Mouse (Mus musculus): Measurements from ENCODE around the gene Dpf3. TPM values are rescaled to one million over a fixed set of nuclear protein-coding genes. Genes with fewer than 3 reads are reported as not detected.

The Dpf3 gene
- polyA plus RNA-seq, 1 experiment = 26.0 TPM

DNA sequence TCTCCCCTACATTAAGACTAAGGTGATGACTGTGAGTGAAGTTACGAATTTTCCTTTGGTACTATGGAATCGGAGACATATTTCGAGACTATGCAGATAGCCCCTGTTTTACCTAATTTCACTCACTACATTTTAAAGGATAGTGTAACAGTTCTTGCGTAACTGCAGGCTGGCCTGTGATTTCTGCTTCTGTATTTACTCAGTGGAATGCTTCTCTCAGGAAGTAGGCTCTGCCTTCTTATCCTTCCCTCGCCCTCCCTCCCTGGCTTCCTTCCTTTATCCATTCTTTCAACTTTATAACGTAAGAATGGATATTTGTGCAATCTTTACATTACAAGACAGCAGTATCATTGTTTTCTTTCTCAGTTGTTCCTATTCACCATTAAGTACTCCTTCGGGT is 266.6 kb downstream of the Dpf3 start:
- Histone ChIP-seq H3K4me3 (ENCODE audit: control insufficient read depth, low read depth, low read length) (no peak overlapping the region), H3K4me1 (ENCODE audit: control insufficient read depth, insufficient read depth, low read length) (no peaks in the 10 kb centered on the region), H3K27me3 (ENCODE audit: control insufficient read depth, insufficient read depth, low read length) (no peaks in the 10 kb centered on the region), H3K36me3 (ENCODE audit: control insufficient read depth, insufficient read depth, low read length) (no peaks in the 10 kb centered on the region), H3K27ac (ENCODE audit: control insufficient read depth, insufficient read depth, low read depth, low read length) (no peak overlapping the region)
- no peak for TF ChIP-seq POLR2A (IDR thresholded peaks at IDR 0.05; ENCODE audit: control insufficient read depth, low read depth, low read length)
- TF ChIP-seq CTCF (IDR thresholded peaks at IDR 0.05; ENCODE audit: control insufficient read depth, insufficient read depth, insufficient replicate concordance, low read depth, low read length) = no peak

GRCm38 (mm10) chr12:83213879-83214341 is 273.6 kb downstream of the Dpf3 start:
- Histone ChIP-seq H3K4me3 (ENCODE audit: control insufficient read depth, low read depth, low read length) (no peak overlapping the region), H3K27ac (ENCODE audit: control insufficient read depth, insufficient read depth, low read depth, low read length) (no peak overlapping the region), H3K27me3 (ENCODE audit: control insufficient read depth, insufficient read depth, low read length) (no peaks in the 10 kb centered on the region), H3K36me3 (ENCODE audit: control insufficient read depth, insufficient read depth, low read length) (no peaks in the 10 kb centered on the region), H3K4me1 (ENCODE audit: control insufficient read depth, insufficient read depth, low read length) (no peaks in the 10 kb centered on the region; the same call in 1 of the 2 replicates)
- TF ChIP-seq CTCF (IDR thresholded peaks at IDR 0.05; ENCODE audit: control insufficient read depth, insufficient read depth, insufficient replicate concordance, low read depth, low read length) (no peak), POLR2A (IDR thresholded peaks at IDR 0.05; ENCODE audit: control insufficient read depth, low read depth, low read length) (no peak)

- Histone ChIP-seq H3K4me1 (ENCODE audit: control insufficient read depth, insufficient read depth, low read length) (no peaks in the 10 kb centered on the region; the same call in 1 of the 2 replicates), H3K27ac (ENCODE audit: control insufficient read depth, insufficient read depth, low read depth, low read length) (no peak overlapping the region), H3K36me3 (ENCODE audit: control insufficient read depth, insufficient read depth, low read length) (no peaks in the 10 kb centered on the region), H3K4me3 (ENCODE audit: control insufficient read depth, low read depth, low read length) (no peak overlapping the region), H3K27me3 (ENCODE audit: control insufficient read depth, insufficient read depth, low read length) (no peaks in the 10 kb centered on the region)
- no peak for TF ChIP-seq CTCF (IDR thresholded peaks at IDR 0.05; ENCODE audit: control insufficient read depth, insufficient read depth, insufficient replicate concordance, low read depth, low read length)
- TF ChIP-seq POLR2A (IDR thresholded peaks at IDR 0.05; ENCODE audit: control insufficient read depth, low read depth, low read length) = no peak
These were observed 275.5 kb downstream of the Dpf3 start for GRCm38 (mm10) chr12:83211976-83212375.

GRCm38 (mm10) chr12:83211146-83211822 is 276.2 kb downstream of the Dpf3 start:
- no peak for TF ChIP-seq POLR2A (IDR thresholded peaks at IDR 0.05; ENCODE audit: control insufficient read depth, low read depth, low read length)
- no peak for TF ChIP-seq CTCF (IDR thresholded peaks at IDR 0.05; ENCODE audit: control insufficient read depth, insufficient read depth, insufficient replicate concordance, low read depth, low read length)
- Histone ChIP-seq H3K27ac (ENCODE audit: control insufficient read depth, insufficient read depth, low read depth, low read length) (no peak overlapping the region), H3K36me3 (ENCODE audit: control insufficient read depth, insufficient read depth, low read length) (no peaks in the 10 kb centered on the region), H3K4me1 (ENCODE audit: control insufficient read depth, insufficient read depth, low read length) (no peaks in the 10 kb centered on the region; the same call in 1 of the 2 replicates), H3K27me3 (ENCODE audit: control insufficient read depth, insufficient read depth, low read length) (no peaks in the 10 kb centered on the region), H3K4me3 (ENCODE audit: control insufficient read depth, low read depth, low read length) (no peak overlapping the region)

DNA sequence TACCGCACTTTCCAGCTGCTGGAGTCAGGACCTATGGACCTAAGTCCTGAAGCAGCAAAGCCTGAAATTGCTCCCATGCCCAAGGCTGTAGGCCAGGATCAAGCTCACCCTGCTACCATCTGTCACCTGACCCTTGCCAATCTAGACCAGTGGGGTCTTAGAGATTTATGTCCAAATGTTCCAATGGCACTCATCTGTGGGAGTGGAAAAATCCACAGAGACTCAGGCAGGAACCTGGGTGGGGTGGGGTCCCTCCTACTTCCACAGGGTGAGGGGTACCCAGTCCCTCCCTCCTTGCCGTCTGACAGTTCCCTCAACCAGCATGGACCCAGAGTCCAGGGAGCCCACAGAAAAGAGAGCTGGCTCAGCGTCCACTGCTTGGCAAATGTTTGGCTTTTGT is 276.8 kb downstream of the Dpf3 start:
- no peaks in the 10 kb centered on the region for H3K27me3 ChIP-seq (ENCODE audit: control insufficient read depth, insufficient read depth, low read length)
- TF ChIP-seq CTCF (IDR thresholded peaks at IDR 0.05; ENCODE audit: control insufficient read depth, insufficient read depth, insufficient replicate concordance, low read depth, low read length) (no peak), POLR2A (IDR thresholded peaks at IDR 0.05; ENCODE audit: control insufficient read depth, low read depth, low read length) (no peak)
- no peaks in the 10 kb centered on the region for H3K36me3 ChIP-seq (ENCODE audit: control insufficient read depth, insufficient read depth, low read length)
- no peaks in the 10 kb centered on the region; the same call in 1 of the 2 replicates for H3K4me1 ChIP-seq (ENCODE audit: control insufficient read depth, insufficient read depth, low read length)
- H3K4me3 ChIP-seq (ENCODE audit: control insufficient read depth, low read depth, low read length) = no peak overlapping the region
- no peak overlapping the region for H3K27ac ChIP-seq (ENCODE audit: control insufficient read depth, insufficient read depth, low read depth, low read length)

GRCm38 (mm10) chr12:83210294-83210693 is 277.2 kb downstream of the Dpf3 start:
- Histone ChIP-seq H3K27ac (ENCODE audit: control insufficient read depth, insufficient read depth, low read depth, low read length) (no peak overlapping the region), H3K4me1 (ENCODE audit: control insufficient read depth, insufficient read depth, low read length) (no peaks in the 10 kb centered on the region; the same call in 1 of the 2 replicates), H3K36me3 (ENCODE audit: control insufficient read depth, insufficient read depth, low read length) (no peaks in the 10 kb centered on the region), H3K4me3 (ENCODE audit: control insufficient read depth, low read depth, low read length) (no peak overlapping the region), H3K27me3 (ENCODE audit: control insufficient read depth, insufficient read depth, low read length) (no peaks in the 10 kb centered on the region)
- no peak for TF ChIP-seq POLR2A (IDR thresholded peaks at IDR 0.05; ENCODE audit: control insufficient read depth, low read depth, low read length)
- no peak for TF ChIP-seq CTCF (IDR thresholded peaks at IDR 0.05; ENCODE audit: control insufficient read depth, insufficient read depth, insufficient replicate concordance, low read depth, low read length)

- no peaks in the 10 kb centered on the region; the same call in 1 of the 2 replicates for H3K4me1 ChIP-seq (ENCODE audit: control insufficient read depth, insufficient read depth, low read length)
These were observed 278.1 kb downstream of the Dpf3 start for GRCm38 (mm10) chr12:83209461-83209860.

More at GRCm38 (mm10) chr12:83209461-83209860, 278.1 kb downstream of the Dpf3 start:
- Histone ChIP-seq H3K27me3 (ENCODE audit: control insufficient read depth, insufficient read depth, low read length) (no peaks in the 10 kb centered on the region), H3K27ac (ENCODE audit: control insufficient read depth, insufficient read depth, low read depth, low read length) (no peak overlapping the region), H3K36me3 (ENCODE audit: control insufficient read depth, insufficient read depth, low read length) (no peaks in the 10 kb centered on the region), H3K4me3 (ENCODE audit: control insufficient read depth, low read depth, low read length) (no peak overlapping the region)
- TF ChIP-seq CTCF (IDR thresholded peaks at IDR 0.05; ENCODE audit: control insufficient read depth, insufficient read depth, insufficient replicate concordance, low read depth, low read length) (no peak), POLR2A (IDR thresholded peaks at IDR 0.05; ENCODE audit: control insufficient read depth, low read depth, low read length) (no peak)

Data from testis, adult 2 months (tissue).